Mouse (Mus musculus): Measurements from ENCODE around the gene Opalin. TPM values are rescaled to one million over a fixed set of nuclear protein-coding genes. Genes with fewer than 3 reads are reported as not detected.

Gene Opalin
- total and polyA plus RNA-seq, 2 experiments from 2014 or later: not detected

GRCm38 (mm10) chr19:41031869-41032268, 45.0 kb downstream of the Opalin start:
- H3K36me3 ChIP-seq (ENCODE audit: insufficient read depth, low read length): no peaks in the 10 kb centered on the region
- no peak overlapping the region for H3K4me3 ChIP-seq (ENCODE audit: low read depth, low read length)
- no peak overlapping the region for H3K27ac ChIP-seq (ENCODE audit: low read depth, low read length)
- H3K9ac ChIP-seq (replicated peaks; ENCODE audit: low read length, poor library complexity, severe bottlenecking): no peak overlapping the region
- H3K9me3 ChIP-seq (ENCODE audit: low read length): no peaks in the 10 kb centered on the region
- DNase-seq (ENCODE audit: low spot score): no peak
- no peak for TF ChIP-seq CTCF (IDR thresholded peaks at IDR 0.05)
- ATAC-seq (ENCODE audit: low FRiP score): no peak
- 87% methylated on average over 6 of the region's 6 CpGs for WGBS
- H3K4me2 ChIP-seq (ENCODE audit: low read depth, low read length, poor library complexity, severe bottlenecking): no peak overlapping the region
- no peaks in the 10 kb centered on the region for H3K4me1 ChIP-seq (ENCODE audit: insufficient read depth, low read length)
- H3K27me3 ChIP-seq (ENCODE audit: insufficient read depth, low read length): no peaks in the 10 kb centered on the region

- Histone ChIP-seq H3K4me1 (ENCODE audit: insufficient read depth, low read length) (no peaks in the 10 kb centered on the region), H3K27me3 (ENCODE audit: insufficient read depth, low read length) (no peaks in the 10 kb centered on the region), H3K9ac (replicated peaks; ENCODE audit: low read length, poor library complexity, severe bottlenecking) (no peak overlapping the region), H3K36me3 (ENCODE audit: insufficient read depth, low read length) (no peaks in the 10 kb centered on the region), H3K4me2 (ENCODE audit: low read depth, low read length, poor library complexity, severe bottlenecking) (no peak overlapping the region), H3K27ac (ENCODE audit: low read depth, low read length) (no peak overlapping the region), H3K9me3 (ENCODE audit: low read length) (no peaks in the 10 kb centered on the region), H3K4me3 (ENCODE audit: low read depth, low read length) (no peak overlapping the region)
- ATAC-seq (ENCODE audit: low FRiP score) (no peak), DNase-seq (ENCODE audit: low spot score) (no peak)
- 87% methylated on average over 11 of the region's 11 CpGs for WGBS
- TF ChIP-seq CTCF (IDR thresholded peaks at IDR 0.05): no peak
Measured at GRCm38 (mm10) chr19:41031009-41031408, 45.9 kb downstream of the Opalin start.

GRCm38 (mm10) chr19:41030161-41030560, 46.8 kb downstream of the Opalin start:
- Histone ChIP-seq H3K27me3 (ENCODE audit: insufficient read depth, low read length) (no peaks in the 10 kb centered on the region), H3K27ac (ENCODE audit: low read depth, low read length) (no peak overlapping the region), H3K9ac (replicated peaks; ENCODE audit: low read length, poor library complexity, severe bottlenecking) (no peak overlapping the region), H3K4me2 (ENCODE audit: low read depth, low read length, poor library complexity, severe bottlenecking) (no peak overlapping the region), H3K36me3 (ENCODE audit: insufficient read depth, low read length) (no peaks in the 10 kb centered on the region), H3K4me3 (ENCODE audit: low read depth, low read length) (no peak overlapping the region), H3K4me1 (ENCODE audit: insufficient read depth, low read length) (no peaks in the 10 kb centered on the region), H3K9me3 (ENCODE audit: low read length) (no peaks in the 10 kb centered on the region)
- WGBS: 48% methylated on average over 6 of the region's 6 CpGs
- no peak for TF ChIP-seq CTCF (IDR thresholded peaks at IDR 0.05)
- no peak for DNase-seq (ENCODE audit: low spot score)
- ATAC-seq (ENCODE audit: low FRiP score): no peak

GRCm38 (mm10) chr19:41029219-41029618, 47.7 kb downstream of the Opalin start, which contains the start of gene Dntt:
Gene Dntt (plus strand): TSS chr19:41029275.
- Histone ChIP-seq H3K27me3 (ENCODE audit: insufficient read depth, low read length) (no peaks in the 10 kb centered on the region), H3K36me3 (ENCODE audit: insufficient read depth, low read length) (no peaks in the 10 kb centered on the region), H3K4me2 (ENCODE audit: low read depth, low read length, poor library complexity, severe bottlenecking) (no peak within 1 kb of the TSS), H3K4me1 (ENCODE audit: insufficient read depth, low read length) (no peaks in the 10 kb centered on the region), H3K9ac (replicated peaks; ENCODE audit: low read length, poor library complexity, severe bottlenecking) (no peak within 1 kb of the TSS), H3K4me3 (ENCODE audit: low read depth, low read length) (no peak within 1 kb of the TSS), H3K9me3 (ENCODE audit: low read length) (no peaks in the 10 kb centered on the region), H3K27ac (ENCODE audit: low read depth, low read length) (no peak within 1 kb of the TSS)
- TF ChIP-seq CTCF (IDR thresholded peaks at IDR 0.05): no peak
- DNase-seq (ENCODE audit: low spot score): no peak
- 91% methylated on average over 6 of the region's 6 CpGs for WGBS
- no peak for ATAC-seq (ENCODE audit: low FRiP score)

GRCm38 (mm10) chr19:41027601-41028000, 49.3 kb downstream of the Opalin start:
- no peaks in the 10 kb centered on the region for H3K27me3 ChIP-seq (ENCODE audit: insufficient read depth, low read length)
- H3K4me1 ChIP-seq (ENCODE audit: insufficient read depth, low read length): no peaks in the 10 kb centered on the region
- no peak overlapping the region for H3K4me3 ChIP-seq (ENCODE audit: low read depth, low read length)
- no peak for TF ChIP-seq CTCF (IDR thresholded peaks at IDR 0.05)
- H3K36me3 ChIP-seq (ENCODE audit: insufficient read depth, low read length): no peaks in the 10 kb centered on the region
- WGBS: 91% methylated on average over 9 of the region's 9 CpGs
- DNase-seq (ENCODE audit: low spot score) (no peak), ATAC-seq (ENCODE audit: low FRiP score) (no peak)
- no peak overlapping the region for H3K4me2 ChIP-seq (ENCODE audit: low read depth, low read length, poor library complexity, severe bottlenecking)
- no peak overlapping the region for H3K27ac ChIP-seq (ENCODE audit: low read depth, low read length)
- no peaks in the 10 kb centered on the region for H3K9me3 ChIP-seq (ENCODE audit: low read length)
- H3K9ac ChIP-seq (replicated peaks; ENCODE audit: low read length, poor library complexity, severe bottlenecking): no peak overlapping the region

GRCm38 (mm10) chr19:41027024-41027423, 49.9 kb downstream of the Opalin start:
- Histone ChIP-seq H3K9ac (replicated peaks; ENCODE audit: low read length, poor library complexity, severe bottlenecking) (no peak overlapping the region), H3K9me3 (ENCODE audit: low read length) (no peaks in the 10 kb centered on the region), H3K27ac (ENCODE audit: low read depth, low read length) (no peak overlapping the region), H3K36me3 (ENCODE audit: insufficient read depth, low read length) (no peaks in the 10 kb centered on the region), H3K4me2 (ENCODE audit: low read depth, low read length, poor library complexity, severe bottlenecking) (no peak overlapping the region), H3K4me3 (ENCODE audit: low read depth, low read length) (no peak overlapping the region), H3K27me3 (ENCODE audit: insufficient read depth, low read length) (no peaks in the 10 kb centered on the region), H3K4me1 (ENCODE audit: insufficient read depth, low read length) (no peaks in the 10 kb centered on the region)
- ATAC-seq (ENCODE audit: low FRiP score): no peak
- no peak for TF ChIP-seq CTCF (IDR thresholded peaks at IDR 0.05)
- no peak for DNase-seq (ENCODE audit: low spot score)
- 86% methylated on average over 5 of the region's 5 CpGs for WGBS

Data from midbrain, postnatal 0 days (tissue).